Mouse (Mus musculus) erythroblast, embryonic 14.5 days (primary cell): Measurements from ENCODE around the gene Mamdc4.

ENCODE experiments used
- GATA1 ChIP-seq: IDR thresholded peaks from 2 replicates; pipeline ENCODE4 v1.6.1; 2012; ENCODE audit warnings: low read length, inconsistent platforms, mixed read lengths
- TAL1 ChIP-seq: IDR thresholded peaks from 3 replicates; pipeline ENCODE4 v1.6.1; 2012; ENCODE audit warnings: low read length, inconsistent platforms, mixed read lengths

DNA sequence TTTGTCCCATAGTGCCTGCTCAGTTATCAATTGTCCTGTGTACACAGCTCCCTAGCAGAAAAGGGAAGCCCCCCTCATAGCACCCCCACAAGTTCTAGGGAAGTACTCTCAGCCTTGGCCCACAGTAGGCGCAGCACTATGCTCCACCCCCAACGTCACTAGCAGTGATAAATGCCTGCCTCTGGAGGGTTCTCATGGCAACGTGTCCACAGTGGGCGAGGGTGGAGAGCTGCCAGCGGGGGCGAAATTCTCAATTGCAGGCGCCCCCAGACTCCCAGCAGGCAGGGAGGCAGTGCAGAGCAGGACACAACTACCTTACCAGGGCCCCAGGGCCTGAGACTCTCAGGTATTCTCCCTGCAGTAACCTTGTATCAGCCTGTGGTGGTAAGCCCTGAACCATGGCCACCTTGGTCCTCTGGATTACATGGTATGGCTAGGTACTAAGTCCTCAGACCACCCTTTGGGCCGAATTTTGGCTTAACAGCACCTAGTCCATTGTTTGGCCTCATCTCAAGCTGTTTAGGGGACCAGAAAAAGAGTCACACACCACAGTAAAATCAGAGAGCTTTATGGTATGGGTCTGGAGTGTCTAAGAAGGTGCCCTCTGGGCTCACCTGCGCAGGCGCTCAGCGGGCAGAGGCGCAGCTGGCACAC is 7.9 kb upstream of the Mamdc4 start:
- no peak for TF ChIP-seq TAL1
- TF ChIP-seq GATA1 = no peak
